8 mouse cellular contexts compared by ENCODE assay signal in the genomic region with DNA sequence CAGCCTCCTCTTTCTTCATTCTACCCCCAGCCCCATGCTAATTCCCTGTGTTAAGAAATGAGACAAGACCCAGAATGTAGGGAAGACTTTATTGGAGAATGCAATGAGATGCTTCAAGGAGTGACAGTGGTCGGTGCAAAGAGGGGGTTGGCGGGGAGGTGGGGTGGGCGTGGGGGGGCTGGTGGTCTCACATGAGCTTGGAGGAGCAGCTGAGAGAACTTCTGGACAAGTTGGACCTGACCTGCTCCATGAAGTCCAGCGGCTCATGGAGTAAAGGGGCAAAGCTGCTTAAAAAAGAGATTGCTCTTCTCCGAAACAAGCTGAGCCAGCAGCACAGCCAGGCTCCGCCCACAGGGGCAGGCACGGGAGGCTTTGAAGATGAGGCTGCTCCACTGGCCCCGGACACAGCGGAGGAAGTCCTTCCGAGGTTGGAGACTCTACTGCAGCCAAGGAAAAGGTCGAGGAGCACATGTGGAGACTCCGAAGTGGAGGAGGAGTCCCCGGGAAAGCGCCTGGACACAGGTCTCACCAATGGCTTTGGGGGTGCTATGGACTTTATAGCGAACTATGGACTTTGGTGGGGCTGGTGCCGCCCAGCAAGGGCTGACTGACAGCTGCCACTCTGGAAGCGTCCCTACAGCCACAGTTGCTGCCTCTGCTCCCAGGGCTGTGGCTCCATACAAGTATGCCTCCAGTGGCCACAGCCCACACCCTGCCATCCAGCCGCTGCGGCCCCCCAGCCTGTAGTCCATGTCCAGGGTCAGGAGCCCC.
DNase-seq lines count a peak whose midpoint lies in the region; ATAC-seq and TF ChIP-seq lines count a peak whose summit lies in the region.
"Not testable (repeated sequence)": the region's sequence is repeated elsewhere in the genome, so short reads cannot be mapped to it uniquely, and the experiment has no call there.

No protein-coding gene starts in this region.

- peak overlapping the region; percentile 45 for H3K4me2 ChIP-seq in embryonic facial prominence, embryonic 14.5 days (ENCODE audit: low read depth, low read length)
- peak overlapping the region; percentile 38 for H3K4me2 ChIP-seq in forebrain, postnatal 0 days (ENCODE audit: low read depth)
- peak overlapping the region; percentile 38; the same call in 1 of the 2 replicates for H3K4me2 ChIP-seq in intestine, embryonic 16.5 days (ENCODE audit: low read depth, low read length)
- H3K4me2 ChIP-seq in liver, embryonic 13.5 days: 0 out of 2 replicates have a peak overlapping the region, but pooled peaks have one; percentile 19
- peak overlapping the region; percentile 53 for H3K4me2 ChIP-seq in midbrain, embryonic 13.5 days (replicated peaks)
- peak overlapping the region; percentile 23; the same call in 1 of the 2 replicates for H3K4me2 ChIP-seq in stomach, embryonic 14.5 days (replicated peaks; ENCODE audit: low read depth, low read length)

- not testable (repeated sequence) for H3K36me3 ChIP-seq in embryonic facial prominence, embryonic 14.5 days (ENCODE audit: control insufficient read depth, insufficient read depth, low read length); forebrain, postnatal 0 days (ENCODE audit: insufficient read depth); hindbrain, embryonic 10.5 days; intestine, embryonic 16.5 days (ENCODE audit: control insufficient read depth, insufficient read depth, low read length); liver, embryonic 13.5 days; midbrain, embryonic 13.5 days; stomach, embryonic 14.5 days (ENCODE audit: control insufficient read depth, insufficient read depth, low read length)

- H3K27ac ChIP-seq in embryonic facial prominence, embryonic 14.5 days (replicated peaks; ENCODE audit: low read depth, low read length); forebrain, postnatal 0 days (ENCODE audit: low read depth, low read length); hindbrain, embryonic 10.5 days; intestine, embryonic 16.5 days (ENCODE audit: low read length); liver, embryonic 13.5 days; midbrain, embryonic 13.5 days; stomach, embryonic 14.5 days (ENCODE audit: low read length): not testable (repeated sequence)

- peak overlapping the region; percentile 19; the same call in 1 of the 2 replicates for H3K4me3 ChIP-seq in embryonic facial prominence, embryonic 14.5 days (ENCODE audit: low read depth, low read length)
- H3K4me3 ChIP-seq in forebrain, postnatal 0 days (ENCODE audit: low read depth, low read length); liver, embryonic 13.5 days (replicated peaks); stomach, embryonic 14.5 days (ENCODE audit: low read depth, low read length): not testable (repeated sequence)
- H3K4me3 ChIP-seq in hindbrain, embryonic 10.5 days: peak overlapping the region; percentile 45
- peak overlapping the region; percentile 23; the same call in 1 of the 2 replicates for H3K4me3 ChIP-seq in intestine, embryonic 16.5 days (ENCODE audit: low read length)
- H3K4me3 ChIP-seq in midbrain, embryonic 13.5 days (replicated peaks): peak overlapping the region; percentile 26

- not testable (repeated sequence) for ATAC-seq in embryonic facial prominence, embryonic 14.5 days (ENCODE audit: low read depth); forebrain, postnatal 0 days; liver, embryonic 13.5 days (ENCODE audit: low read depth); stomach, embryonic 14.5 days (ENCODE audit: insufficient number of reproducible peaks, insufficient read depth, low FRiP score, low read depth)
- ATAC-seq in intestine, embryonic 16.5 days: peak; percentile 59
- peak; percentile 45; the same call in 1 of the 2 replicates for ATAC-seq in midbrain, embryonic 13.5 days

- intact Hi-C loops in left cerebral cortex, postnatal 4 days (cut with DNase I): not testable (repeated sequence)

- H3K4me1 ChIP-seq in embryonic facial prominence, embryonic 14.5 days (ENCODE audit: control insufficient read depth, insufficient read depth, low read length); forebrain, postnatal 0 days (ENCODE audit: insufficient read depth); hindbrain, embryonic 10.5 days (replicated peaks); intestine, embryonic 16.5 days (ENCODE audit: control insufficient read depth, insufficient read depth, low read length); liver, embryonic 13.5 days (replicated peaks); midbrain, embryonic 13.5 days (replicated peaks); stomach, embryonic 14.5 days (ENCODE audit: control insufficient read depth, insufficient read depth, low read length): not testable (repeated sequence)

- H3K9ac ChIP-seq in embryonic facial prominence, embryonic 14.5 days (ENCODE audit: low read depth, low read length); forebrain, postnatal 0 days; intestine, embryonic 16.5 days (ENCODE audit: low read depth, low read length); liver, embryonic 13.5 days; stomach, embryonic 14.5 days (replicated peaks; ENCODE audit: low read depth, low read length): not testable (repeated sequence)
- H3K9ac ChIP-seq in midbrain, embryonic 13.5 days (replicated peaks): 0 out of 2 replicates have a peak overlapping the region, but pooled peaks have one; percentile 19

- TF ChIP-seq CTCF in forebrain, postnatal 0 days (IDR thresholded peaks at IDR 0.05; ENCODE audit: low read depth): not testable (repeated sequence)

- 14% methylated on average over 12 of the region's 19 CpGs for WGBS in embryonic facial prominence, embryonic 14.5 days
- 11% methylated on average over 18 of the region's 19 CpGs for WGBS in forebrain, postnatal 0 days
- WGBS in hindbrain, embryonic 10.5 days: 11% methylated on average over 19 of the region's 19 CpGs
- 10% methylated on average over 19 of the region's 19 CpGs for WGBS in intestine, embryonic 16.5 days
- 15% methylated on average over 19 of the region's 19 CpGs for WGBS in liver, embryonic 13.5 days (ENCODE audit: insufficient replicate concordance)
- 8% methylated on average over 19 of the region's 19 CpGs for WGBS in midbrain, embryonic 13.5 days
- WGBS in stomach, embryonic 14.5 days: 13% methylated on average over 19 of the region's 19 CpGs

- H3K27me3 ChIP-seq in embryonic facial prominence, embryonic 14.5 days (replicated peaks; ENCODE audit: control insufficient read depth, insufficient read depth, low read length); forebrain, postnatal 0 days (ENCODE audit: insufficient read depth, low read length); hindbrain, embryonic 10.5 days (ENCODE audit: insufficient read depth, poor library complexity, severe bottlenecking); intestine, embryonic 16.5 days (replicated peaks; ENCODE audit: control insufficient read depth, insufficient read depth, low read length); liver, embryonic 13.5 days; midbrain, embryonic 13.5 days; stomach, embryonic 14.5 days (ENCODE audit: control insufficient read depth, insufficient read depth, low read length): not testable (repeated sequence)

- not testable (repeated sequence) for H3K9me3 ChIP-seq in embryonic facial prominence, embryonic 14.5 days (ENCODE audit: control insufficient read depth, low read length); forebrain, postnatal 0 days (ENCODE audit: low read length); hindbrain, embryonic 10.5 days; intestine, embryonic 16.5 days (ENCODE audit: control insufficient read depth, low read length); liver, embryonic 13.5 days (replicated peaks); midbrain, embryonic 13.5 days; stomach, embryonic 14.5 days (ENCODE audit: control insufficient read depth, low read depth, low read length)

- DNase-seq in embryonic facial prominence, embryonic 14.5 days (ENCODE audit: low spot score); forebrain, postnatal 0 days; liver, embryonic 13.5 days: not testable (repeated sequence)
- peak; percentile 15 for DNase-seq in hindbrain, embryonic 10.5 days (ENCODE audit: low spot score)
- DNase-seq in left cerebral cortex, postnatal 4 days: peak; percentile 27
